Mouse (Mus musculus): ENCODE results near the gene Vasp. TPM values are rescaled to one million over a fixed set of nuclear protein-coding genes. Genes with fewer than 3 reads are reported as not detected.

Gene Vasp
- polyA plus RNA-seq, 1 experiment from 2014 or later = 39.5 TPM

DNA sequence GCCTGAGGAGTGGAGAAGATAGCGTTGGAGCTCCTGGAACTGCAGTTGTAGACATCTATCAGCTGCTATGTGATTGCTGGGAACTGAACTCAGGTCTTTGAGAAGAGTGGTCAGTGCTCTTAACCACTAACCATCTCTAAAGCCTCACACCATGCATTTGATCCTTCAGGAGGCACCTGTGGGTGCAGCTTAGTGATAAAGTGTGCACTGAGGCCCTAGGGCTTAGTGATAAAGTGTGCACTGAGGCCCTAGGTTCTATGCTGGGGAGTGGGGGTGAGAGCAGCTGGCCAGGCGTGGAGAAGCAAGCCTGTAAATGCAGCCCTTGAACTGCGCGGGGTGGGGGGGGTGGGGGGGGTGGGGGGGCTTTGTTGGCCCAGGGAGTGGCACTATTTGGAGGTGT lies 31.6 kb downstream of the Vasp start:
- no peaks in the 10 kb centered on the region for H3K9me3 ChIP-seq
- H3K27ac ChIP-seq (replicated peaks) = no peak overlapping the region
- WGBS = 55% methylated on average over 4 of the region's 4 CpGs

DNA sequence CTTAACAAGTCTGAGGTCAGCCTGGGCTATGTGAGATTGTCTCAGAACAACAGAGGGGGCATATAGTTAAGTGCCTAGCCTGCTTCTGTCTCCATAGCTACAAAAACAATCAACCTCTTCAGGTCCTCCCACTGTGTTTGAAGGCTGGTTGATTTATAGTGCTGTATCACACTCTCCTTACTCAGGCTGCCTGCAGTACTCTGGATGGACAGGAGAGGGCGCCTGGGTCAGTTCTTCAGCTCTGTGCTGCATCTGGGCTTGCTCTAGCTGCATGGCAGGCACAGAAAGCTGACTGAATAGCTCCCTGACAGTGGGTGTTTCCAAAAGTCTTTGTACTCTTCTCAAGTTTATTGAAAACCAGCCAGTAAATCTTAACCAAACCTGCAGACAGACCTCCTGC lies 32.2 kb downstream of the Vasp start:
- Histone ChIP-seq H3K27me3 (no peaks in the 10 kb centered on the region), H3K27ac (replicated peaks) (no peak overlapping the region), H3K4me1 (peaks cover 15% of the 10 kb centered on the region), H3K9ac (replicated peaks) (no peak overlapping the region), H3K4me2 (replicated peaks) (no peak overlapping the region), H3K36me3 (no peaks in the 10 kb centered on the region), H3K9me3 (no peaks in the 10 kb centered on the region), H3K4me3 (no peak overlapping the region)
- WGBS = 0% methylated on average over 1 of the region's 1 CpGs
- peak; percentile 92 for ATAC-seq (replicated peaks)

More for the DNA sequence above, 31.6 kb downstream of the Vasp start:
- H3K9ac ChIP-seq (replicated peaks) = no peak overlapping the region
- H3K4me3 ChIP-seq = no peak overlapping the region
- H3K27me3 ChIP-seq = no peaks in the 10 kb centered on the region
- H3K4me2 ChIP-seq (replicated peaks) = no peak overlapping the region
- H3K4me1 ChIP-seq = peaks cover 15% of the 10 kb centered on the region
- peaks cover under 1% of the 10 kb centered on the region; the same call in 1 of the 2 replicates for H3K36me3 ChIP-seq
- ATAC-seq (replicated peaks) = no peak

DNA sequence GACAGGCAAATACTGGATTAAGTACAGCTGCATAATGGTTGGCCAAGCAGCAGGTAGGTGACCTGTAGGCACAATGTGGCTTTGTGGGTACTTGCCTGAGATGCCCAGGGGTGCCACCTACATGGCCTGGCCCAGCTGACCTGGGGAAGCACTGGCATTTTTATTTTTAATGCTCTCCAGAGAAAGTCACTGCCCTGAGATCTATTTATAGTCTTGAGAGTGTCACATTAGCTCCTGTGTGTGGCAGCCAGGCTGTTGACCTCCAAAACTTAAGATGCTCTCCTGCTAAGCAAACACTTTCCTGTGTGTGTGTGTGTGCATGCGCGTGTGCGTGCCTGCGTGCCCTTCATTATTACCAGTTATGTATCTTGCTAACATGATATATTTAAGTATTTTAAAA lies 33.3 kb downstream of the Vasp start:
- H3K4me1 ChIP-seq = peaks cover 12% of the 10 kb centered on the region
- H3K27me3 ChIP-seq = no peaks in the 10 kb centered on the region
- H3K4me2 ChIP-seq (replicated peaks) = no peak overlapping the region
- no peak overlapping the region for H3K4me3 ChIP-seq
- ATAC-seq (replicated peaks) = no peak
- no peaks in the 10 kb centered on the region for H3K36me3 ChIP-seq
- WGBS = 97% methylated on average over 4 of the region's 4 CpGs
- no peak overlapping the region for H3K27ac ChIP-seq (replicated peaks)
- H3K9me3 ChIP-seq = no peaks in the 10 kb centered on the region
- H3K9ac ChIP-seq (replicated peaks) = no peak overlapping the region

DNA sequence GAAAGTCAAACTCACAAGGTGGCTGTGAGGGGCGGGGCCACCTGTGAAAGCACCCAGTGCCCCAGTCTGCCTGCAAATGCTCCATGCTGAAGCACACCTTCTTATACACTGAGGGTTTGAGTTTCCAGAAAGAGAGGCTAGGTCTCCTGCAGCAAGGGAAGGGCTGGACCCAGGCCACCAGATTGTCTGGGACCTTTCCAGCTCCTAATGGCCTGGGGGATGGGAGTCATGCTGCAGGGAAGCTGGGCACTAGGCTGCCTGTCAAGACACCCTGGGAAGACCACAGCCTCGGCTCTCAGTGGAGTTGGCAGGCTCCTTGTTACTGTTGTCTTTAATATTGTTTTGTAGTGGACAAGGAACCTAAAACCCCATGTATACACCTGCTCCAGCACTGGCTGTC lies 35.2 kb downstream of the Vasp start:
- no peak overlapping the region for H3K27ac ChIP-seq (replicated peaks)
- no peak overlapping the region for H3K4me2 ChIP-seq (replicated peaks)
- H3K9ac ChIP-seq (replicated peaks) = no peak overlapping the region
- no peaks in the 10 kb centered on the region for H3K9me3 ChIP-seq
- WGBS = 69% methylated on average over 2 of the region's 2 CpGs
- H3K4me3 ChIP-seq = no peak overlapping the region
- H3K4me1 ChIP-seq = peaks cover 12% of the 10 kb centered on the region
- ATAC-seq (replicated peaks) = no peak
- H3K36me3 ChIP-seq = no peaks in the 10 kb centered on the region
- no peaks in the 10 kb centered on the region for H3K27me3 ChIP-seq

DNA sequence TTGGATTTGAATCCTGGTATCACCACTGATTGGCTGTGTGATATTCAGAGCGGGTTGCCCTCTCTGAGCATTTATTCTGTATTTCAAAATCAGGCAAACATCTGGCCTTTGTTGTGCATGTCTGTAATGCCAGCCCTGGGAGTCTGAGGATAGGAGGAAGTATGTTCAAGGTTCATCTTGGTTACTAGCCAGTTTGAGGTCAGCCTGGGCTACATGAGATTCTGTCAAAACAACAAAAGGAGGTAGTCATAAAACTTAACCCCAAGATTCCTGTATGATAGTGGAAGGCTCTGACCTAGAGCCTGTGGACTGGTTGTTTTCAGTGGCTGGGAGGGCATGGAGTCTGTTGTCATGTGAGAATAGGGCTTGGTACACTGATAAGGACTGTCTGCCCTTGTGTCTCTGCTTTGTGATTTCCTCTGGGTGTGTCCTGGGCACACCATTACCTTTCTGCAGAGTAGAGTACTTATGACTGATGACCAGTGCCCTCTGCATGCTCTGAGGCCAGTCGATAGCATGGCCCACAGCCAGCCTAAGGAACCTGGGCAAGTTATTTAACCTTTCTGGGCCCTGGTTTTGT lies 36.4 kb downstream of the Vasp start:
- H3K4me3 ChIP-seq = no peak overlapping the region
- H3K36me3 ChIP-seq = no peaks in the 10 kb centered on the region
- no peak overlapping the region for H3K4me2 ChIP-seq (replicated peaks)
- no peak overlapping the region for H3K27ac ChIP-seq (replicated peaks)
- peaks cover 15% of the 10 kb centered on the region for H3K4me1 ChIP-seq
- H3K27me3 ChIP-seq = no peaks in the 10 kb centered on the region
- ATAC-seq (replicated peaks) = no peak
- no peaks in the 10 kb centered on the region for H3K9me3 ChIP-seq
- no peak overlapping the region for H3K9ac ChIP-seq (replicated peaks)
- 93% methylated on average over 2 of the region's 2 CpGs for WGBS

DNA sequence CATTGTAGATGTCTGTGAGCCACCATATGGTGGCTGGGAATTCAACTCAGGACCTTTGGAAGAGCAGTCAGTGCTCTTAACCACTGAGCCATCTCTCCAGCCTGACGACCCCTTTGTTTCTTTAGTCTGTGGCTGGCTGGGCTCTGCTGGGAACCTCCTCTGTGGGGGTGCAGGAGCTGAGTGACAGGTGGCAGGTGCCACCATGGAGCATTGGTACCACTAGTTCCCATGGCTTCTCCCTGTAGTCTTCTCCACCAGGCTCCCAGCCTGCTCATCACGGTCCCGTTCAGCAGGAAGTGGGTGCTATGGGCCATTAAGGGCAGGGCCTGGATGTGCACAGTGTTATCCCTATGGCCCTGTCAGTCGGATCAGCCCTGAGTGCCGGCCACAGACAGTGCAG lies 37.0 kb downstream of the Vasp start:
- Histone ChIP-seq H3K4me2 (replicated peaks) (no peak overlapping the region), H3K27me3 (no peaks in the 10 kb centered on the region), H3K4me3 (no peak overlapping the region), H3K36me3 (no peaks in the 10 kb centered on the region), H3K4me1 (peaks cover 17% of the 10 kb centered on the region), H3K9me3 (no peaks in the 10 kb centered on the region), H3K27ac (replicated peaks) (no peak overlapping the region), H3K9ac (replicated peaks) (no peak overlapping the region)
- no peak for ATAC-seq (replicated peaks)
- 90% methylated on average over 5 of the region's 5 CpGs for WGBS

DNA sequence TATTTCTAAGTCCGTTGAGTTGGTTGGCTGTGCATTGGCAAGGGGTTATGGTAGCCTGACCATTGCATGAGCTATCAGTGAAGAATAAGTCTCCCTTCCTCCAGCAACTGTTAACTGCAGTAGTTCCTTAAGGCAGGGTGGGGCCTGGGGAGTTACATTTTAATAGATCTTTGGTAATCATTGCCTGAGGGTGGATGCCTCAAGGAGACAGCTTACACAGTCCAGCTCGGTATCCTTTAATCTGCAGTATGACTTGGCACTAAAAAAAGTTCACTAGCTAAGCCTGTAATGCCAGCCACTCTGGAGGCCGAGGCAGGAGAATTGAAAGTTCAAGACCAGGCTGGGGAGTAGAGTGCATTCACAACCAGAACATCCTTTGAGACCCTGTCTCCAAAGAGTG lies 39.8 kb downstream of the Vasp start:
- Histone ChIP-seq H3K9ac (replicated peaks) (no peak overlapping the region), H3K27me3 (no peaks in the 10 kb centered on the region), H3K9me3 (no peaks in the 10 kb centered on the region), H3K36me3 (no peaks in the 10 kb centered on the region), H3K4me1 (peaks cover 26% of the 10 kb centered on the region), H3K4me2 (replicated peaks) (no peak overlapping the region), H3K27ac (replicated peaks) (no peak overlapping the region), H3K4me3 (no peak overlapping the region)
- ATAC-seq (replicated peaks) = no peak
- 91% methylated on average over 3 of the region's 3 CpGs for WGBS

DNA sequence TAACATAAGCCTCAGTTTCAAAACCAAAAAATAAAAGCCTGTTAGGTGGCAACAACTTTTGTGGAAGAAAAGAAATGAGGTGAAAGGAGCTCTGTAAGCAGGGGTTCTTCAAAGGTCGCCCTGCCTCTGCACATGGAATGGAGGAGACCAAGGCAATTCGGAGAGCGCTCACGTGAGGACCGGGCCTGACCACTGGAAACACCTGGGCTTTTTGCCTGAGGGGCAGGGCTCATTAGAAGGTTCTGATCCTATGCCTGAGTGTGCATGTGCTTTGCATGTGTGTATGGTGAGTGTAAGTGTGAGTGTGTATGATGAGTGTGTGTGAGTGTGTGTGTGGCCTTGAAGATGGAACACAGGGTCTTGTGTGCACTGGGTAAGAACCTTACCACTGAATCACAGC lies 40.7 kb downstream of the Vasp start:
- Histone ChIP-seq H3K4me3 (no peak overlapping the region), H3K36me3 (no peaks in the 10 kb centered on the region), H3K9me3 (no peaks in the 10 kb centered on the region), H3K4me1 (peaks cover 26% of the 10 kb centered on the region), H3K27ac (replicated peaks) (no peak overlapping the region), H3K4me2 (replicated peaks) (no peak overlapping the region), H3K9ac (replicated peaks) (no peak overlapping the region), H3K27me3 (no peaks in the 10 kb centered on the region)
- WGBS = 96% methylated on average over 5 of the region's 5 CpGs
- no peak for ATAC-seq (replicated peaks)

DNA sequence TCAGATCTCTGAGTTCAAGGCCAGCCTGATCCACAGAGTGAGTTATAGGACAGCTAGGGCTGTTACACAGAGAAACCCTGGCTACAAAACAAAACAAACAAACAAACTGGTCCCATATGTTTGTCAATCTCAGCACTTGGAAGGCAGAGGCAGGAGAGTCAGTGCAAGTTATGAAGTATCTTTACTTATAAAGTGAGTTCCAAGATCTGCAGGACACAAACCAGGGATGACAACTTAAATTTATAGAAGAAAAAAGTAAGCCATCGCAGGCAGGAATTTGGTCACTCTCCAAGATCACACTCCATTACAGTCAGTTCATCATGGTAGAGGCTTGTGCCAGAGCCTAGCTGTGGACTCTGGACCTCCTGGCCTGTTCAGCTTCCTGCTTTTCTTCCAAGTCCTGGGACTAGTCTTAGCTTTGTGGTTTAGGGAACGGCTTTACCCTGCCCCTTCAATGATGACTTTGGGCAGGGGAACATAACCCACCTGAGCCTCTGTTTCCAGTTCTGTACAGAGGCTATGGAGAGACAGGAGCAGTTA lies 41.5 kb downstream of the Vasp start:
- Histone ChIP-seq H3K4me2 (replicated peaks) (peak overlapping the region; percentile 86; the same call in 1 of the 2 replicates), H3K9me3 (no peaks in the 10 kb centered on the region), H3K36me3 (no peaks in the 10 kb centered on the region), H3K4me3 (0 out of 2 replicates have a peak overlapping the region, but pooled peaks have one; percentile 65), H3K9ac (replicated peaks) (0 out of 2 replicates have a peak overlapping the region, but pooled peaks have one; percentile 5), H3K4me1 (peaks cover 26% of the 10 kb centered on the region), H3K27ac (replicated peaks) (no peak overlapping the region), H3K27me3 (no peaks in the 10 kb centered on the region)
- WGBS = 91% methylated on average over 2 of the region's 2 CpGs
- no peak for ATAC-seq (replicated peaks)

DNA sequence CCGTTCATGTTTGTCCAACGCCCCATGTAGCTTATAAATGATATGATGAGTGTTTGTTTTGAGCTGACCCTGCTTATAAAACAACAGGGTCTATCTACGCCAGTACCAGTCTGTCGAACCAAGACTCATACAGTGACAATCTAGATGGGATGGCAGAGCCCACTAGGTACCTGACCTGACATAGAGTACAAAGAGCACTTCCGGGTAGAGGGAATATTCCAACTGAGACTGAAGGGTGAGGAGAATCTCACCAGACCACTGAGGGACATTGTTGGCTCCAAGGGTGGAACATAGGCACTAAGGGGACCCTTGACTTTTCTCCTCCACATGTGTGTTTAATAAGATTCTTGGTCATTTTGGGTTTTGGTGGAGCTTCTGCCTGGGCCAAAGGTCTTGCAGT lies 42.2 kb downstream of the Vasp start:
- 39% methylated on average over 5 of the region's 5 CpGs for WGBS
- Histone ChIP-seq H3K9ac (replicated peaks) (peak overlapping the region; percentile 51), H3K4me1 (peaks cover 26% of the 10 kb centered on the region), H3K9me3 (no peaks in the 10 kb centered on the region), H3K4me2 (replicated peaks) (peak overlapping the region; percentile 86), H3K36me3 (no peaks in the 10 kb centered on the region), H3K4me3 (peak overlapping the region; percentile 65), H3K27me3 (no peaks in the 10 kb centered on the region), H3K27ac (replicated peaks) (peak overlapping the region; percentile 100)
- no peak for ATAC-seq (replicated peaks)

DNA sequence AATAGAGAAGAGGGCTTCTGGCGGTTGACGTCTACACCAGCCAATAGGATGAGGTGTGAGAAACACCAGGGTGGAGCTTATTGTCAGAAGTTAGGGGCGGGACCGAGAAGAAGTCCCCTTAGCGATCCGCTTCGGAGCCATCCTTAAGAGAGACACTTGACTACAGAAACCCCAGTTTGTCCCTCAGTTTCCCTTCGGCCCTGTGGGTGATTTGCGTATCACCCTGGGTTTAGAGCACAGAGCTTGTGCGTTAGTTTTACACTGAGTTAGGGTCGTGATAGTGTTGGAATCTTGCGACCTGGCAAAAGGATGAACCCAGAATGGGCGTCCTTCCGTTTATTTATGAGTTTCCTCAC lies 42.8 kb downstream of the Vasp start:
- peak overlapping the region; percentile 65 for H3K4me3 ChIP-seq
- WGBS = under 1% methylated on average over 14 of the region's 14 CpGs
- peaks cover 26% of the 10 kb centered on the region for H3K4me1 ChIP-seq
- ATAC-seq (replicated peaks) = no peak
- peak overlapping the region; percentile 86 for H3K4me2 ChIP-seq (replicated peaks)
- H3K27me3 ChIP-seq = no peaks in the 10 kb centered on the region
- H3K9ac ChIP-seq (replicated peaks) = peak overlapping the region; percentile 51
- H3K9me3 ChIP-seq = no peaks in the 10 kb centered on the region
- no peaks in the 10 kb centered on the region for H3K36me3 ChIP-seq
- peak overlapping the region; percentile 100 for H3K27ac ChIP-seq (replicated peaks)

DNA sequence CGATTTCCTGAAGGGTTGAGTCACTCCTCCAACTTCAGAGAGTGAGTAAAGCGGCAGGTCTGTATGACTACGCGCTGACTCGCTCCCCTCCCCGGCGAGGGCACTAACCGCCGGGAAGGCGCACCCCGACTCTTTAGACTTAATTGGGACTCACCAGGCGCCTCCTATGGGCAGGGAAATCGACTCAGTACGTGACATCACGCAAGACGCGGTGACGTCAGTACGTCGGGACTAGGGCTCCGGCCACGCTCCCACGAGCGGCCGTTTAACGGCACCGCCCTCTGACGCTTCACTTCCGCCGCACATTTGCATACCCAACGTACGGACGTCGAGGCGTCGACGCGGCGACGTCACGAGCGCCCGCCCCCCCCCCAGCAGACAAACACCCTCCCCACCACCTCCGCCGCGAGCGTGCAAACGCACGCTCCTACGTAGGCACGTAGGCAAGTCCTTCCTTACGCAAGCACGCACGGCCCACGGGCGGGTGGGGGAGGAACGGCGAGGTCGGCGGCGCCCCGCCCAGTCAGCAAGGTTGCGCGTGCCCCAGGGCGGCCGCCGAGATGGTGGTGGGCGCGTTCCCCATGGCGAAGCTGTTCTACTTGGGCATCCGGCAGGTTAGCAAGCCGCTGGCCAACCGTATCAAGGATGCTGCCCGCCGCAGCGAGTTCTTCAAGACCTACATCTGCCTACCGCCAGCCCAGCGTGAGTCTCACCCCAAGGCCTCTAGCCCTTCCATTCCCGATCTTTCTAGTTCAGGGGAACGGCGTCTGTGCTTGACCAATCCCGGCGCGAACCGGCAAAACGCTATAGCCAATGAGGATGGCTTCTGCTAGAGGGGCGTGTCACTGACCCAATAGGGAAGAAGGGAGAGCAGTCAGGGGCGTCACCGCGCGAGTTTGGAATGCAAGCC lies 43.5 kb downstream of the Vasp start, which contains the start of gene Opa3:
TSS of gene Opa3 (plus strand) at position 452 of the 910 bp plus-strand sequence.
- Histone ChIP-seq H3K4me3 (peak within 1 kb of the TSS; percentile 65), H3K36me3 (no peaks in the 10 kb centered on the region), H3K9ac (replicated peaks) (peak within 1 kb of the TSS; percentile 68), H3K9me3 (no peaks in the 10 kb centered on the region), H3K4me2 (replicated peaks) (peak within 1 kb of the TSS; percentile 86), H3K27me3 (no peaks in the 10 kb centered on the region), H3K27ac (replicated peaks) (peak within 1 kb of the TSS; percentile 100), H3K4me1 (peaks cover 26% of the 10 kb centered on the region)
- ATAC-seq (replicated peaks) = peak; percentile 96
- WGBS = under 1% methylated on average over 91 of the region's 91 CpGs
